Comparison of ENCODE assay signal across 9 mouse cellular contexts in the genomic region with DNA sequence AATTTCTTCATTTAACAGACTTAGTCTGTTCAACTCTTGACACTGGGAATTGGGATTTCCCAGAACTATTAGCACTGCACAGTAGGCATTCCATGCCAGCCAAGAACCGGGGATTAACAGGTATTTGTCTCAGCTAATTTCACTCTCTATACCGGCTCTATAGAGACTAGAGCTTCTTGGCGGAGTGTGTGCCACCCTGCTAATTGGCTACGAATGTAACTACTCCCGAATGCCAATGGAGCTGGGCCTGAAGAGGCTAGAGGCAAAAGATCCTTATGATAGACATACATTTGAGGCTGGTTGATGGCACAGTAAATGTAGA.
DNase-seq lines count a peak whose midpoint lies in the region; ATAC-seq and TF ChIP-seq lines count a peak whose summit lies in the region.
"Had no signal": no experiment of that assay in that cellular context is flagged by ENCODE, and none has a peak within 500 bp of the region (broad histone marks: within the 10 kb centered on the region; RNA-seq: fewer than 3 reads in every experiment).

No protein-coding gene starts in this region.

- H3K27ac ChIP-seq in hindbrain, embryonic 13.5 days = no peak overlapping the region
- H3K27ac ChIP-seq in hindbrain, embryonic 10.5 days = no peak overlapping the region
- no peak overlapping the region for H3K27ac ChIP-seq in embryonic facial prominence, embryonic 15.5 days (replicated peaks)
- H3K27ac ChIP-seq in hindbrain, embryonic 14.5 days = no peak overlapping the region
- H3K27ac ChIP-seq in kidney, adult 2 months (ENCODE audit: insufficient read depth, low read depth, low read length) = no peak overlapping the region
- H3K27ac ChIP-seq: liver, embryonic 13.5 days had no signal

- TF ChIP-seq POLR2A in myocyte (IDR thresholded peaks at IDR 0.05; ENCODE audit: insufficient read length, low read depth) = no peak
- TF ChIP-seq POLR2A in kidney, adult 2 months (IDR thresholded peaks at IDR 0.05; ENCODE audit: low read depth, low read length) = no peak

- H3K4me2 ChIP-seq in hindbrain, embryonic 13.5 days = peak overlapping the region; percentile 40; the same call in 1 of the 2 replicates
- peak overlapping the region; percentile 35; the same call in 1 of the 2 replicates for H3K4me2 ChIP-seq in embryonic facial prominence, embryonic 15.5 days (replicated peaks)
- H3K4me2 ChIP-seq in hindbrain, embryonic 14.5 days (replicated peaks) = peak overlapping the region; percentile 48
- peak overlapping the region; percentile 81 for H3K4me2 ChIP-seq in myocyte (ENCODE audit: low read depth)
- H3K4me2 ChIP-seq: liver, embryonic 13.5 days had no signal

- H3K9ac ChIP-seq in hindbrain, embryonic 13.5 days = no peak overlapping the region
- H3K9ac ChIP-seq in embryonic facial prominence, embryonic 15.5 days = no peak overlapping the region
- 0 out of 2 replicates have a peak overlapping the region, but pooled peaks have one; percentile 20 for H3K9ac ChIP-seq in hindbrain, embryonic 14.5 days
- H3K9ac ChIP-seq: liver, embryonic 13.5 days had no signal

- TF ChIP-seq CTCF in kidney, adult 2 months (conservative IDR thresholded peaks at IDR 0.05; ENCODE audit: insufficient read depth, insufficient read length, low read depth, low read length) = no peak

- H3K9me3 ChIP-seq in hindbrain, embryonic 13.5 days = no peaks in the 10 kb centered on the region
- H3K9me3 ChIP-seq in hindbrain, embryonic 10.5 days = no peaks in the 10 kb centered on the region
- H3K9me3 ChIP-seq in embryonic facial prominence, embryonic 15.5 days (replicated peaks) = no peaks in the 10 kb centered on the region
- no peaks in the 10 kb centered on the region for H3K9me3 ChIP-seq in hindbrain, embryonic 14.5 days (ENCODE audit: control insufficient read depth, low read length)
- H3K9me3 ChIP-seq: liver, embryonic 13.5 days had no signal

- H3ac ChIP-seq in myocyte (ENCODE audit: control insufficient read depth, insufficient read length) = no peak overlapping the region

- H3K4me1 ChIP-seq in hindbrain, embryonic 13.5 days (replicated peaks) = no peaks in the 10 kb centered on the region
- no peaks in the 10 kb centered on the region for H3K4me1 ChIP-seq in hindbrain, embryonic 10.5 days (replicated peaks)
- no peaks in the 10 kb centered on the region for H3K4me1 ChIP-seq in embryonic facial prominence, embryonic 15.5 days
- H3K4me1 ChIP-seq in hindbrain, embryonic 14.5 days (replicated peaks; ENCODE audit: control insufficient read depth, insufficient read depth, low read length) = no peaks in the 10 kb centered on the region
- no peaks in the 10 kb centered on the region for H3K4me1 ChIP-seq in kidney, adult 2 months (ENCODE audit: control insufficient read depth, insufficient read depth, low read length)
- H3K4me1 ChIP-seq: liver, embryonic 13.5 days had no signal

- H3K27me3 ChIP-seq in hindbrain, embryonic 13.5 days = no peaks in the 10 kb centered on the region
- H3K27me3 ChIP-seq in hindbrain, embryonic 10.5 days (ENCODE audit: insufficient read depth, poor library complexity, severe bottlenecking) = no peaks in the 10 kb centered on the region
- no peaks in the 10 kb centered on the region for H3K27me3 ChIP-seq in embryonic facial prominence, embryonic 15.5 days
- H3K27me3 ChIP-seq in hindbrain, embryonic 14.5 days (ENCODE audit: control insufficient read depth, insufficient read depth, low read length) = no peaks in the 10 kb centered on the region
- H3K27me3 ChIP-seq in myocyte (ENCODE audit: control insufficient read depth, insufficient read depth, insufficient read length) = no peaks in the 10 kb centered on the region
- no peaks in the 10 kb centered on the region for H3K27me3 ChIP-seq in kidney, adult 2 months (replicated peaks; ENCODE audit: control insufficient read depth, insufficient read depth, low read length)
- H3K27me3 ChIP-seq: liver, embryonic 13.5 days had no signal

- H3K4me3 ChIP-seq in hindbrain, embryonic 13.5 days = no peak overlapping the region
- no peak overlapping the region for H3K4me3 ChIP-seq in hindbrain, embryonic 10.5 days
- peak overlapping the region; percentile 19; the same call in 1 of the 2 replicates for H3K4me3 ChIP-seq in embryonic facial prominence, embryonic 15.5 days (replicated peaks)
- no peak overlapping the region for H3K4me3 ChIP-seq in hindbrain, embryonic 14.5 days (replicated peaks; ENCODE audit: low read length)
- no peak overlapping the region for H3K4me3 ChIP-seq in myocyte
- no peak overlapping the region for H3K4me3 ChIP-seq in kidney, adult 2 months (ENCODE audit: insufficient read depth, low read depth, low read length)
- H3K4me3 ChIP-seq: liver, embryonic 13.5 days had no signal

- H3K79me2 ChIP-seq in myocyte (ENCODE audit: control insufficient read depth, insufficient read depth) = no peaks in the 10 kb centered on the region

- no peaks in the 10 kb centered on the region for H3K36me3 ChIP-seq in hindbrain, embryonic 13.5 days
- H3K36me3 ChIP-seq in hindbrain, embryonic 10.5 days = no peaks in the 10 kb centered on the region
- no peaks in the 10 kb centered on the region for H3K36me3 ChIP-seq in embryonic facial prominence, embryonic 15.5 days
- no peaks in the 10 kb centered on the region for H3K36me3 ChIP-seq in hindbrain, embryonic 14.5 days (replicated peaks; ENCODE audit: control insufficient read depth, insufficient read depth)
- no peaks in the 10 kb centered on the region for H3K36me3 ChIP-seq in myocyte (ENCODE audit: control insufficient read depth, insufficient read depth)
- no peaks in the 10 kb centered on the region for H3K36me3 ChIP-seq in kidney, adult 2 months (ENCODE audit: control insufficient read depth, insufficient read depth, low read length)
- H3K36me3 ChIP-seq: liver, embryonic 13.5 days had no signal

- ATAC-seq in hindbrain, embryonic 13.5 days (ENCODE audit: low FRiP score) = peak; percentile 54; the same call in 1 of the 2 replicates
- ATAC-seq in embryonic facial prominence, embryonic 15.5 days (ENCODE audit: insufficient number of reproducible peaks, low FRiP score, low TSS enrichment, low read depth) = no peak
- peak; percentile 59; the same call in 1 of the 2 replicates for ATAC-seq in hindbrain, embryonic 14.5 days (ENCODE audit: low FRiP score)

- 48% methylated on average over 5 of the region's 5 CpGs for WGBS in hindbrain, embryonic 13.5 days
- WGBS in hindbrain, embryonic 10.5 days = 50% methylated on average over 5 of the region's 5 CpGs
- 45% methylated on average over 5 of the region's 5 CpGs for WGBS in embryonic facial prominence, embryonic 15.5 days
- WGBS in hindbrain, embryonic 14.5 days = 43% methylated on average over 5 of the region's 5 CpGs
- 58% methylated on average over 5 of the region's 5 CpGs for WGBS in kidney, adult 2 months

- DNase-seq in hindbrain, embryonic 10.5 days (ENCODE audit: low spot score) = no peak
- DNase-seq in hindbrain, embryonic 14.5 days (ENCODE audit: low spot score) = no peak
- DNase-seq in kidney, adult 2 months = no peak
- no peak for DNase-seq in right cerebral cortex, postnatal 36 days (ENCODE audit: low spot score in 2 of 2)
- DNase-seq: heart, adult 11 months; liver, embryonic 13.5 days had no signal

TF ChIP-seq in myocyte, 11 proteins besides CTCF, POLR2A, EP300 and RAD21:
- no peak for TF ChIP-seq E2F4 (IDR thresholded peaks at IDR 0.05; ENCODE audit: insufficient read depth)
- no peak for TF ChIP-seq TCF3 (IDR thresholded peaks at IDR 0.05; ENCODE audit: insufficient read length, low read depth)
- TF ChIP-seq MYOD1 (IDR thresholded peaks at IDR 0.05; ENCODE audit: control insufficient read depth in 1 of 3, insufficient read length in 2 of 3, low read depth in 2 of 3) = no peak
